Mouse (Mus musculus): ENCODE results near the gene 4833420G17Rik.

DNA sequence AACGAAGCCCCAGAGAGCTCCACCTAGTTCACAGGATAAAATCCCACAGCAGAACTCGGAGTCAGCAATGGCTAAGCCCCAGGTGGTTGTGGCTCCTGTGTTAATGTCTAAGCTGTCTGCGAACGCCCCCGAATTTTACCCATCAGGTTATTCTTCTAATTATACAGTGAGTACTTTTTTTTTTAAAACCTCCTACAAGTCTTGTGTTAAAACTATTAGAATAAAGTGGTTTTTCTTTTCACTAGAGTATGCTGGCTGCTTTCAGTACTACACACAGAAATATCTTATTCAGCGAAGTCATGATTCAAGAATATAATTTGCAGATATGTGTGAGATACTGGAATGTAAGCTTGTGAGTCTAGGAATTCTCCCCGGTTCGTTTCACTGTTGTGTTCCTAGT, 32.4 kb upstream of the 4833420G17Rik start:
- TF ChIP-seq POLR2A (IDR thresholded peaks at IDR 0.05; ENCODE audit: low read depth, low read length): no peak
- TF ChIP-seq CTCF (conservative IDR thresholded peaks at IDR 0.05 in 1 of 2, IDR thresholded peaks at IDR 0.05 in 1 of 2; ENCODE audit: low read depth in 2 of 2, low read length in 2 of 2): no peak
